Mouse (Mus musculus) embryo, embryonic 10 days (tissue): Measurements from ENCODE around the gene Dgkq.

Experiments used
- DNase-seq: peaks from one replicate; pipeline ENCODE4 v3.0.0-alpha.2; 2015; ENCODE audit warnings: low spot score

Gene Dgkq

GRCm38 (mm10) chr5:108668977-108669936 is at the start of gene Dgkq:
Gene Dgkq (minus strand): TSS chr5:108669672.
- DNase-seq, result peak; percentile 89

- DNase-seq, result no peak
These were observed 48.6 kb upstream of the Dgkq start for GRCm38 (mm10) chr5:108718051-108718450.

DNA sequence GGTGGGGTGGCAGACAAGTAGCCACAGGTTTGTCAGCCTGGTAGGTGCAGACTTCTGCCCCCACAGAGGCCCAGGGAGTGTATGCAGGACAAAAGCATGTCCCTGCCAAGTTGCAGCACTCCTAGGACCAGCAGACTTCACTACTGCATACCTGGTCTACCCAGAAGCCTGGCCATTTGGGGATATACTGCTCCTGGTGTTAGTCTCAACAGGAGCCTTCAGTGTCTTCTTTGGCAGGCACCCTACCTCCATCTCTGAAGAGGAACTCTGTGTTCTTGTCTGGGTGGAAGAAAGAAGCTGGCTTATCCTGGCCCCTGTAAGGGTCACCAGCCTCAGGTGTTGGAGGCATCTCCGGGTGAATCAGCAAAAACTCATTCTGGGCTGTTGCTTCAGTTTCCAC is 46.5 kb upstream of the Dgkq start:
- no peak for DNase-seq

DNA sequence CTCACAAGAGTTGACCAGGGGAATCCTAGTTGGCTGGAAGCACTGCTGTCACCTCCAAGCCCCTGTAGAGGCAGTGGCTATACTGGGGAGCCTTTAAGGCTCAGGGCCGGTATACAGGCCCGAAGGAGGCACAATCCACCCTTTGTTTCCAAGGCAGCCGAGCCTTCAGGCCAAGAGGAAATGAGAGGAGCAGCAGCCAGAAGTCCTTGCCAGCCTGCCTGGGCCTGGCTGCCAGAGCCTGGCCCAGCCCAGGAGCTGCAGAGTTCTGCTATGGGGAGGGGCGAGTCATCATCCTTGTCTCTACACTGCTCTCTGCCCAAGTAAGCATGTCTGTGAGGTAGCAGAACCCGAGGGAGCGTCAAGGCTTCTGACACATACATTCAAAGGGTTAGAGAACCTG is 44.7 kb upstream of the Dgkq start:
- DNase-seq, result no peak

GRCm38 (mm10) chr5:108713691-108714090 is 44.2 kb upstream of the Dgkq start:
- DNase-seq, result no peak

DNA sequence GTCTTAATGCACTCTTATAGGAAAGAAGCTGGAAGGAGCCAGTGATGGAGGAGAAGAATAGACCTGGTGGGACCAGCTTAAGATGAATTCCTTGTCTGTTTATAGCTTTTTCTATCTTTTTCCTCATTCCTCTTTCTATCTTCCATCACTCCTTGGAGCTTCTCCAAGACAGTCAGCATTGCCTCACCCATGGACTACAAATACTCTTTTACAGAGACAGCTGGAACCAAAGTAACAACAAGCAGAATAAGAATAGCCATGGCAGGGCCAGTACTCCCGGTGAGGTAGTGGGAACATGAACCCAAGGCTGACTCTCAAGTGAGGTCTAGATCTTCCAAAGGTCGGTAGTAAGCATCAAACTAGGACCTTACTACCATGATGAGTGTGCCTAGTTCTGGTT is 43.6 kb upstream of the Dgkq start:
- DNase-seq, result no peak

- DNase-seq, result no peak
These were observed 42.5 kb upstream of the Dgkq start for GRCm38 (mm10) chr5:108711968-108712367.

GRCm38 (mm10) chr5:108708981-108709731 is 39.7 kb upstream of the Dgkq start:
- DNase-seq, result no peak

DNA sequence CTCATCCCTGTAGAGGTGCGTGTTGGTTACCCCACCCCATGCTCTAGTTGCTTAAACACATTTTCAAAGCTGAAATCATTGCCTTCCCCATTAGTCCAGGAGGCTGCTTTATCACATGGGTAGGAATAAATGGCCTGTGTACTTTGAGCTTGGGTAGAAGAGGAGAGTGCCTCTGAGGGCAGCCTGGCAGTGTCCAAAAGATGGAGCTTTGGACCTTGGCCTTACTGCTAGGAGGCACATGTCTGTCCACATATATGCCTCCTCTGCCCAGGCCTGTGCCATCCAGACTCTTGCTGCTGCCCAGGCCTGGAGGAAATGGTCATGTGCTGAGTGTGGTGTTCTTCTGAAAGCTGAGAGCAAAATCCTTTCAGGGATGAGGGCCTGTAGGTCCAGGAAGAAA is 38.9 kb upstream of the Dgkq start:
- DNase-seq, result no peak

- DNase-seq, result no peak
These were observed 38.3 kb upstream of the Dgkq start for GRCm38 (mm10) chr5:108707758-108708157.

- DNase-seq, result no peak
These were observed 34.5 kb upstream of the Dgkq start for GRCm38 (mm10) chr5:108703754-108704626.

GRCm38 (mm10) chr5:108701341-108702021 is 32.0 kb upstream of the Dgkq start:
- DNase-seq, result no peak

GRCm38 (mm10) chr5:108700346-108700745 is 30.9 kb upstream of the Dgkq start:
- DNase-seq, result no peak

GRCm38 (mm10) chr5:108697341-108697753 is 27.9 kb upstream of the Dgkq start:
- DNase-seq, result peak; percentile 74

DNA sequence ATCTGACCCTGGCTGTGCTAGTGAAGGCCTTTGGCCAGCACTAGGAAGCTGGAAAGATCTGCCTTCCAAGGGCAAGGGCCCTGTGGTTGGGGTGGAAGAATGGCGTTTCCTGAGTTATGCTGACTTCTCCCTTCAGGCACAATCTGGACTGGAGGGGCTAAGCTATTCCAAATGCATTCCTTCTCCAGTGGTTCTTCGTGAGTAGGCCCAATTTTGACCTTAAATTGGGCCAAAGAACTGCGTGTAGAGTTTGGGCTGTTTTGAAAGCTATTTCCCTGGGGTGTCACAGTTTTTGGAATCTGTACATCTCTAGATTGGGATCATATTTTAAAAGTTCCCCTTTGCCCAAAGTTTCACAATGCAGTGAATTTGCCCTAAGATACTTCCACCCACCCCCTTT is 27.1 kb upstream of the Dgkq start:
- no peak for DNase-seq

DNA sequence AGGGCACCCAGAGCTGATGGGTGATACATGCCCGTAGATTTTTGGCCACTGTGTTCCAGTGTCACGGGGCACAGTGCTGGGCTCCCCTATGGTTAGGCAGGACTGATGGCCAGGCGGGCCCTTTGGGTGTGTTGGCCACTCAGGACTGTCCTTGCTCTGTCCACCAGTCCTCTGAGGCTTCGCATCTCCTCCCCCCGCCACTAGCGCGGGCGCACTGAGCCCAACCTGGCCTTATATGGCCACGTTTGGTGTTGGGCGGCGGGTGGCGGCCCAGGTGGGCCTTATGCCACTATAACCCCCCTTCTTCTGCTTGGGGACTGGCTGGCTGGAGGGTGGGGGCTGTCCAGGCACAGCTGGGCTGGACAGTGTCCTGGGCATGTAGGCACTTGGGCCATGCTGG is 26.4 kb upstream of the Dgkq start:
- no peak for DNase-seq

DNA sequence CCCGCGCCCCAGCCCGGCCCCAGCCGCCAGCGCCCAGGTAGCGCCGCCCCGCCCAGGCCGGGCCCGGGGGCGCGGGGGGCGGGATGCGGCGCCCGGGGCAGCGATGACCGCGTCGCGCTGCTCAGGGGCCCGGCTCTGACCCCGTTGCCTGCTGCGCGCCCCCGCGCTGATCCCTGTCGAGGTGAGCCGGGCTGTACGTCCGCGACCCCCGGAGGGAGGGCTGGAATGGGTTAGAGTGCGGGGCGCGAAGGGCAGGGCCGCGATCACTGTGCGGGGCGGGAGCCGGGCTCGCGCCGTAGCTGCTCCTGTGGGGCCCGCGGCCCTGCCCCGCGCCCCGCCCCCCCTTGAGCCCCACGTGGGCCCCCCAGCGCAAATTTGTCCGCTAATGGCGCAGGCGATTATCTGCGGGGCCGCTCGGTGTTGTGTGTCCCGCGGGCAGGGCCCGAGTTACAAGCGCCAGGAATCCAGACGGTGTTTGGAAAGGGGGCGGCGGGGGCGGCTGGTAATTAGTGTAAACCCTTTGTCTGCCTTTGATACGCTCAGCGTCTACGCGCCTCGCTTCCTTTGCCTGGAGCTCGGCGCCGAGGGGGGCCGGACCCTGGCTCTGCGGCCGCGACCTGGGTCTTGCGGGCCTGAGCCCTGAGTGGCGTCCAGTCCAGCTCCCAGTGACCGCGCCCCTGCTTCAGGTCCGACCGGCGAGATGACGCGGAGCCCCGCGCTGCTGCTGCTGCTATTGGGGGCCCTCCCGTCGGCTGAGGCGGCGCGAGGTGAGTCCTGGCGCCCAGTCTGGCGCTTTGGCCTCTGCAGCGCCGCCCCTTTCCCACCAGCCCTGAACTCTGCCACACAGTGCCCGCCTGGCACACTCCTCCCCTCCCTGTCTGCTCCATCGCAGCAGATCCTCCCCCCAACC is 25.1 kb upstream of the Dgkq start:
- peak; percentile 45 for DNase-seq

- peak; percentile 94 for DNase-seq
These were observed 24.4 kb upstream of the Dgkq start for GRCm38 (mm10) chr5:108693872-108694288.

GRCm38 (mm10) chr5:108692271-108692670 is 22.8 kb upstream of the Dgkq start, which contains the start of gene Fgfrl1:
Gene Fgfrl1 (plus strand): TSS chr5:108692382.
- DNase-seq, result peak; percentile 57

DNA sequence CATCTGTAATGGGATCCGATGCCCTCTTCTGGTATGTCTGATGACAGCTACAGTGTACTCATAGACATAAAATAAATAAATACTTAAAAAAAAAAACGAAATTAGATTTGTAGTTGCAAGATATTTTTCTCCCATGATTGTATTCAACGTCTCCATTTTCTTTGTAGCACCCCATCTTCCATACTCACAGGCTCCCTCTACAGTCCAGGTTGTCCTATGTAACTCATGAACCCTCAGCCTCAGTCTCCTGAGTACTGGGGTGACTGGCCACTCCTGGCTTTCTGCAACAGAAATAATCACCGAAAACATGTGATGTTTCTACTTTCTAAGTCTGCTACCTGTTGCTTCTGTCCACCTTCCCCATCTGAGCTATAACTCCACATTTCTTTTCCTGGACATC is 21.7 kb upstream of the Dgkq start:
- no peak for DNase-seq
